Mouse (Mus musculus): ENCODE measurements at regions not wholly inside any gene's neighbourhood (a gene's known extent, or its start where the extent isn't known, plus 50 kb on each side); places are given as distances from the start of the nearest gene placed in this dataset.

DNA sequence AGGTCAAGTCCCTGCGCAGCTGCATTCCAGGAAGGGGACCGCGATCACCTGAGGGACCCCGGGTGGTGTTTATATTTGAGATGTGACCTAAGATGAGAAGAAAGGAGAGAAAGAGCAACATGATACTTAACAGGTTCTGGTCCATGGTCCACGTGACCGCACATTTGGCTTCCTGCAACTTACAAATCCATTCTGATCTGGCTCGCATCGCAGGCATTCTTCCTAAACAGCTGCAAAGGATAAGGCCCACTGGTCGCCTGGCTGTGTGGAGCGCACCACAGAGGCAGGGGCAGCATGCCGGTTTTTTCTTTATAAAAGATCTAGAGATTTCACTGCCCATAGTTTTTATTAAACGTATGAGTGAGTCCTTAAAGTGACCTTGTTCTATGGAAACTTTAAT is 261.6 kb downstream of the Mtx2 start:
- Histone ChIP-seq H3K9me3 (replicated peaks) (no peaks in the 10 kb centered on the region), H3K27me3 (ENCODE audit: low read depth, poor library complexity, severe bottlenecking) (no peaks in the 10 kb centered on the region), H3K4me1 (peaks cover 9% of the 10 kb centered on the region), H3K36me3 (no peaks in the 10 kb centered on the region), H3K27ac (replicated peaks) (no peak overlapping the region), H3K4me3 (no peak overlapping the region)
- DNase-seq (ENCODE audit: low spot score): no peak
- WGBS: 68% methylated on average over 12 of the region's 12 CpGs

DNA sequence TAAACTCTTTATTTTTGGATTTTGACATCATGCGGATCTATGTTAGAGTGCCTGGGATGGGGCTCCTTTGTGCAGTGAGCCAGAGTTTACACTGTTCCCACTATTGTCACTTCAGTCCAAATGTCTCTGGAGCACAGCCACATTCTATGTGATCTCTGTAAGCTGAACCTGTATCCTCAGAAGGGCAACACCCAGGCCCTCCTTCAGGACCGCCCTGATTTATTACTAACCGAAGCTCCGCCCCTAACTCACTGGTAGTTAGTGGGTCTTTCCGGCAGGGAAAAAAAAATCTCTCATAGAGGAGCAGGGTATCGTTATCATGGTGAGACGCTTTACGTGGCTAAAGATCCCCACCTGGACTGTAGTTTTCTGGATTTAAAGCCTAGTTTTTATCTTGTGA is 263.6 kb downstream of the Mtx2 start:
- no peak for DNase-seq (ENCODE audit: low spot score)
- no peaks in the 10 kb centered on the region for H3K9me3 ChIP-seq (replicated peaks)

DNA sequence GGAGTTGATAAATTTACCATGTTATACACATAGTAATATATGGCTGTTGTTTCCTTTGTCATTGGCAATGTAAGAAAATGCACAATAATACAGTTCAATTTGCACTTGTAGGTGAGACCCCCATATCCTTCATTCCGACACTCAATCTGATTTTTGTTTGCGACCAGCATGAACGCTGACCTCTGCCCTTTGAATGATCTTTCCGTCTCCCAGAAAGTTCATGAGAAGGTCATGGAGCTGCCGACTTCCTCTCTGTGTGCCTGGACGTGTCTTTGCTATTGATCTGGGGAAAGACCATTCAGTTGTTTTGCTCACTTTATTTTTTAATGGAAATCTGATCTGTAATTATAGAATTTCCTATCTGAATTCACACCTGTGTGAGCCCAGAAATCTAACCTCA is 264.0 kb downstream of the Mtx2 start:
- peaks cover 9% of the 10 kb centered on the region for H3K4me1 ChIP-seq
- no peak for DNase-seq (ENCODE audit: low spot score)
- no peaks in the 10 kb centered on the region for H3K27me3 ChIP-seq (ENCODE audit: low read depth, poor library complexity, severe bottlenecking)
- H3K36me3 ChIP-seq: no peaks in the 10 kb centered on the region
- no peak overlapping the region for H3K4me3 ChIP-seq
- H3K27ac ChIP-seq (replicated peaks): no peak overlapping the region
- WGBS: 50% methylated on average over 6 of the region's 6 CpGs
- H3K9me3 ChIP-seq (replicated peaks): no peaks in the 10 kb centered on the region

More for the DNA sequence above, 263.6 kb downstream of the Mtx2 start:
- Histone ChIP-seq H3K4me1 (peaks cover 9% of the 10 kb centered on the region), H3K27me3 (ENCODE audit: low read depth, poor library complexity, severe bottlenecking) (no peaks in the 10 kb centered on the region), H3K27ac (replicated peaks) (no peak overlapping the region), H3K36me3 (no peaks in the 10 kb centered on the region), H3K4me3 (no peak overlapping the region)
- WGBS: 80% methylated on average over 8 of the region's 8 CpGs

DNA sequence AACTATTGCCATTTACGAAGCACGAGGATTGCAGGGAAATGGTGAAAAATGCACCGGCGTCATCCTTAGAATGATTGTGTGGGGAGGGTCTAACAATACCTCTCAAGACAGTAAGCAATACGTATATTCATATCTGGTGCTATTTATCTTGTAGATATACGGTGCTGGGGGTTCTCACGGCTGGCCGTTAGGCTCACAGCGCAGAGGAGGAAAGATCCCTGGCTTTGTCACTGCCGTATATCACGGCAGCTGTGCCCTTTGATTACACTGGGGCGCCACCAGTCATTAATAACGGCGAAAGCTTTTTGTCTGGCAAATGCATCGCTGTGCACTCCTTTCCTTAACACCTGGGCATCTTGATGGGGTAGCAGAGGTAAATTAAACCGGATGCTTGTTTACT is 264.8 kb downstream of the Mtx2 start:
- Histone ChIP-seq H3K27ac (replicated peaks) (no peak overlapping the region), H3K9me3 (replicated peaks) (no peaks in the 10 kb centered on the region), H3K27me3 (ENCODE audit: low read depth, poor library complexity, severe bottlenecking) (no peaks in the 10 kb centered on the region), H3K36me3 (no peaks in the 10 kb centered on the region), H3K4me3 (no peak overlapping the region), H3K4me1 (peaks cover 9% of the 10 kb centered on the region)
- DNase-seq (ENCODE audit: low spot score): no peak
- 93% methylated on average over 16 of the region's 16 CpGs for WGBS

DNA sequence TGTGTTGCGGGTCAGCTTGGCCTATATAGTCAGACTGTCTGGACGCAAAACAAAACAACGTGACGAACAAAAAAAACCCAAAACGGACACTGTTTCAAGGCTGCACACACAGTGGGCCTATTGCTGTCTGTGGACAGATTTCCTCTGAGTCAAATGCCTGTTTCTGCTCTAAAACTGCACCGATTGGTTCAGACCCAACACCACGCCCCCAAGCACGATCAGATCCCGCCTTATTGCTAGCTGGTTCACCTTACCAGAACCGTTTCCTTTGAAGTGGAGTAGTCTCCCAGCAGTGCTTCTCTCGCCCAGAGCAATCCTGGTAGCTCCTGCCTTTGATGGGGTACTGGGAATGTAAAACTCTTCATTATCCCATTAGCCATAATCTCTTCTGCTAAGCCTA is 275.9 kb downstream of the Mtx2 start:
- DNase-seq (ENCODE audit: low spot score): no peak
- Histone ChIP-seq H3K36me3 (no peaks in the 10 kb centered on the region), H3K9me3 (replicated peaks) (no peaks in the 10 kb centered on the region), H3K27me3 (ENCODE audit: low read depth, poor library complexity, severe bottlenecking) (no peaks in the 10 kb centered on the region), H3K4me3 (no peak overlapping the region), H3K27ac (replicated peaks) (no peak overlapping the region), H3K4me1 (0 out of 2 replicates have a peak, but pooled peaks cover 2% of the 10 kb centered on the region)
- WGBS: 53% methylated on average over 11 of the region's 11 CpGs

DNA sequence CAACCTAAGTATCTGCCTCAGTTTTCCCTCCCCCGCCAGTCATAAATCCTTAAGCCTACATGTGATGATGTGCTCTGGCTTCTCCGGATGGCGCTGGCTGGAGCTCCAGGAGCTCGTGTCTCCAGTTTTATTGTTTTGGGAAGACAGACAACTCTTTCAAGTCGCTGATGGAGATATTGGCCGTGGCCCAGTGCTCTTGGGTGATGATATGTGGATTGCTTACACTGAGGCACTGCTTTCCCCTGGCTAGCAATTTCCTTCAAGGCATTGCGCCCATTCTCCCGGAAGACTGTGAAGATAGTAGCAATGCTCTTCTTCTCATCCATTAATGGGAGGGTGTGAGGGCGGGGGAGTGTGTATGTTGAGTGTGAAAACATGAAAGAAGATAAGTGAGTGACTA is 287.1 kb downstream of the Mtx2 start:
- no peak for DNase-seq (ENCODE audit: low spot score)
- no peaks in the 10 kb centered on the region for H3K36me3 ChIP-seq
- no peaks in the 10 kb centered on the region for H3K4me1 ChIP-seq
- H3K27ac ChIP-seq (replicated peaks): no peak overlapping the region
- no peaks in the 10 kb centered on the region for H3K27me3 ChIP-seq (ENCODE audit: low read depth, poor library complexity, severe bottlenecking)
- no peak overlapping the region for H3K4me3 ChIP-seq
- 90% methylated on average over 9 of the region's 9 CpGs for WGBS
- 0 out of 2 replicates have a peak, but pooled peaks cover 3% of the 10 kb centered on the region for H3K9me3 ChIP-seq (replicated peaks)

DNA sequence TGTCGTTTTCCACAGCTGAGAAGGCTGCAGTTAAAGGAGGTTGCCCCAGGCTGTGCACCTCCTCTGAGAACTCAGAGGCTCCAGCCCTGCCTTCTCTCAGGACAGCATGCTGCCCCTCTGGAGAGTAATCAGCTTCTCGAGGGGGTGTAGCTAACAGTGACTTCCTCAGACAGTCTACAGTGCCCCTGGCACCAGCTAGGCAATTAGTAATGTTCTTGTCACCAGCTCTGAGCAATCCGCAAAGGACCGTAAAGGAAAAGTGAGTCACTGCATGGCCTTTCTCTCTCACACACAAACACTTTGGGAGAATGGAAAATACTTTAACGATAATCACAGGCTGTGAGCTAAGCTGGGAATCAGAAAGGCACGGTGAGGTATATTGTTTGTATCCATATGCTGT is 288.8 kb downstream of the Mtx2 start:
- no peaks in the 10 kb centered on the region for H3K27me3 ChIP-seq (ENCODE audit: low read depth, poor library complexity, severe bottlenecking)
- H3K27ac ChIP-seq (replicated peaks): no peak overlapping the region
- no peaks in the 10 kb centered on the region for H3K4me1 ChIP-seq
- no peaks in the 10 kb centered on the region for H3K36me3 ChIP-seq
- H3K4me3 ChIP-seq: no peak overlapping the region
- no peak for DNase-seq (ENCODE audit: low spot score)
- H3K9me3 ChIP-seq (replicated peaks): 0 out of 2 replicates have a peak, but pooled peaks cover 3% of the 10 kb centered on the region
- 75% methylated on average over 6 of the region's 6 CpGs for WGBS

DNA sequence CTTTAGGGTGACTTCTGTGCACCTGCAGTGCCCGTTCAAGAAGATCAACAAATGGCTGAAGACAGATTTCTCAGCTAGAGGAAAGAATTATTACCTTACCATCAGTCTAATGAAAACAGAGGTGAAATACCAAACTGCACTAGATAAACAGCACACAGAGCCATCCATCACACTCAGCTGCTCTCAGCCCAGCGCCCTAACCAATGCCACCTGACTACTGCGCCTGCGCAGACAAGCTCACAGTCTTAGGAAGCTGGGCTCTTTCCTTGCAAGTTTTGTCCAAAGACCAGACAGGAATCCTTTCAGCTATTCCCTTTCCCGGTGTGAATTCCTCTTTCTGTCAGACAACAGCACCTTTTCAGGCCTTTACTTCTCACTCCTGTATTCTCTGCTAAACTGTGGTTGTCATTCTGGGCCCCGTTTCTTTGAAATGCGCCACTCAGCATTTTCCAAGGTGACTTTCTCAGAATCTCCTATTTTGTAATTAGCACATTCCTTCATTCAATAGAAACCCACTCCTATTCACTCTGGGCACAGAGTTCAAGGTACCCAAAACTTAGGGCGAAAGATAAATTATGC is 292.8 kb downstream of the Mtx2 start:
- H3K9me3 ChIP-seq (replicated peaks): no peaks in the 10 kb centered on the region
- H3K36me3 ChIP-seq: no peaks in the 10 kb centered on the region
- H3K27ac ChIP-seq (replicated peaks): no peak overlapping the region
- DNase-seq (ENCODE audit: low spot score): no peak
- H3K4me1 ChIP-seq: no peaks in the 10 kb centered on the region
- H3K27me3 ChIP-seq (ENCODE audit: low read depth, poor library complexity, severe bottlenecking): no peaks in the 10 kb centered on the region
- no peak overlapping the region for H3K4me3 ChIP-seq
- 89% methylated on average over 8 of the region's 8 CpGs for WGBS

DNA sequence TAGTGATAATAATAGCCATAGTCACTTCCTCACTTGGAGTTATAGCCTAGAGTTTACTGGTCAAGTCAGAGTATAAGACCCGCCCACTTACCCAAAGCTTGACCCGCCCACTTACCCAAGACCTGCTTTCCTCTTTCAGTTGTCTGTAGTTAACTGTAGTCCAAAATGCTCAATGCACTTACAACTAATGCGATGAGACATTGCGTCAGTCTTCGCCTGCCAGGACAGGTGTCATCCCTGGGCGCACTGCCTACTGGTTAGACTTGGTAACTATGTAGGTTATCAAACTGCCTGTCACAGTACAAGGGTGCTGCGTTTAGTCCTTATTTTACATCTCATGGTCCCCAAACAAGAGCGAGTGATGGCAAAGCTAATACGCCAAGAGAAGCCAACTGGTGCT is 294.0 kb downstream of the Mtx2 start:
- DNase-seq (ENCODE audit: low spot score): no peak
- WGBS: 94% methylated on average over 9 of the region's 9 CpGs
- no peaks in the 10 kb centered on the region for H3K9me3 ChIP-seq (replicated peaks)
- H3K27me3 ChIP-seq (ENCODE audit: low read depth, poor library complexity, severe bottlenecking): no peaks in the 10 kb centered on the region
- H3K4me3 ChIP-seq: no peak overlapping the region
- H3K36me3 ChIP-seq: no peaks in the 10 kb centered on the region
- H3K4me1 ChIP-seq: no peaks in the 10 kb centered on the region
- H3K27ac ChIP-seq (replicated peaks): no peak overlapping the region

DNA sequence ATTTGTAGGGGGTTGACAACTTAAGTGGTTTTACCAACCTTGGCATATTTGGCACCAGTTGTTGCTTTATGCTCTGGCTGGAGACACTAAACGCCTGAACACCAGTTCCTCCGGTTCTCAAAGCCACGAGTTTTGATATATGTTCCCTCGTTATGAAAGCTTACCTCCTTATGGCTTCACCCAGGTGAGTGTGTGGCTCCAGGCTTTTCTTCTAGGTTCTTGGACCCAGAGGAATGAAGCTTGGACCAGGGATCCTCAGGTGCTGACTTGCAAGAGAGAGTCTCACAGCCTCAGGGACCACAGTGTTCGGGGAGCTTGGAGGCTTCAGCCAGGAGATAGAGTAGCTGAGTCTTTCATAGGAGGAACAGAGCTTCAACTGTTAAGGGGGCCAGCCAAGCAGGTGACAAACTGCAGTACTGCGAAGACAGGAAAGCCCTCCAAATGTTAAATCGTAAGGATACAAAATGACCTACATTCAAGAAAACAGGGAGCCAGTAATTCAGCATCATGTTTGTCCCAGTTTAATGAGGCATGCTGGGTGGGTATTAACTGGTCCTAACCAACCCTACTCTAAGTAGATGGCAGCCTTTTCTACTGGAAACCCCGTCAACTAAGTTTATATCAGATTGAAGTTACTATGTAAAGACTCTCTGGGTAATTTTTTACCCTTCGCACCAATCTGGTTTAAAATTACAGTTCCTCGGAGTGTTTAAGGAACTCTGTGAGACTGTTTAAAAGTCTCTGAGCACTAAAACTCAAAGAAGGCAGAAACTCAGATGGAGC is 307.9 kb downstream of the Mtx2 start:
- H3K27ac ChIP-seq (replicated peaks): no peak overlapping the region
- H3K4me1 ChIP-seq: peaks cover 14% of the 10 kb centered on the region
- DNase-seq (ENCODE audit: low spot score): no peak
- no peak overlapping the region for H3K4me3 ChIP-seq
- WGBS: 88% methylated on average over 10 of the region's 10 CpGs
- H3K27me3 ChIP-seq (ENCODE audit: low read depth, poor library complexity, severe bottlenecking): peaks cover 64% of the 10 kb centered on the region
- H3K36me3 ChIP-seq: no peaks in the 10 kb centered on the region
- no peaks in the 10 kb centered on the region for H3K9me3 ChIP-seq (replicated peaks)

DNA sequence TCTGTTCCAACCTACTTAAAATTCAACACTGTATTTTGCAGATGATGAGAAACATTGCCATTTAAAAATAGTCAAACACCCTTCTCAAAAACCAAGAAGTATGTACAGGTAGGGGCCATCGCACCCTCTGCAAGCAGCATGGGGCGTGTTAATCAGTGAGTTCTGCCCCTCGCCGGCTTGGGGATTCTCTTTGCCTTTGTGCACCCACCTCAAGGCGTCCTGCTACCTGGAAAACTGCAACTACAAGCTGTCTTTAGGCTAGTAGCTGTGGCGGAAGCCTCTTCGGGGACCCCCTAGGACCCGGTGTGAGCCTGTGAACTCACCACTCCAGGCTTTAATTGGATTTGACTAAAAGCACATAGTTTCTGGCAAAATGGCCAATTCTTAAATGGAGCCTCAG is 311.0 kb downstream of the Mtx2 start:
- 9% methylated on average over 8 of the region's 8 CpGs for WGBS
- Histone ChIP-seq H3K36me3 (no peaks in the 10 kb centered on the region), H3K27ac (replicated peaks) (no peak overlapping the region), H3K4me3 (no peak overlapping the region), H3K4me1 (peaks cover 19% of the 10 kb centered on the region), H3K9me3 (replicated peaks) (no peaks in the 10 kb centered on the region), H3K27me3 (ENCODE audit: low read depth, poor library complexity, severe bottlenecking) (peaks cover 90% of the 10 kb centered on the region)
- DNase-seq (ENCODE audit: low spot score): peak; percentile 27

DNA sequence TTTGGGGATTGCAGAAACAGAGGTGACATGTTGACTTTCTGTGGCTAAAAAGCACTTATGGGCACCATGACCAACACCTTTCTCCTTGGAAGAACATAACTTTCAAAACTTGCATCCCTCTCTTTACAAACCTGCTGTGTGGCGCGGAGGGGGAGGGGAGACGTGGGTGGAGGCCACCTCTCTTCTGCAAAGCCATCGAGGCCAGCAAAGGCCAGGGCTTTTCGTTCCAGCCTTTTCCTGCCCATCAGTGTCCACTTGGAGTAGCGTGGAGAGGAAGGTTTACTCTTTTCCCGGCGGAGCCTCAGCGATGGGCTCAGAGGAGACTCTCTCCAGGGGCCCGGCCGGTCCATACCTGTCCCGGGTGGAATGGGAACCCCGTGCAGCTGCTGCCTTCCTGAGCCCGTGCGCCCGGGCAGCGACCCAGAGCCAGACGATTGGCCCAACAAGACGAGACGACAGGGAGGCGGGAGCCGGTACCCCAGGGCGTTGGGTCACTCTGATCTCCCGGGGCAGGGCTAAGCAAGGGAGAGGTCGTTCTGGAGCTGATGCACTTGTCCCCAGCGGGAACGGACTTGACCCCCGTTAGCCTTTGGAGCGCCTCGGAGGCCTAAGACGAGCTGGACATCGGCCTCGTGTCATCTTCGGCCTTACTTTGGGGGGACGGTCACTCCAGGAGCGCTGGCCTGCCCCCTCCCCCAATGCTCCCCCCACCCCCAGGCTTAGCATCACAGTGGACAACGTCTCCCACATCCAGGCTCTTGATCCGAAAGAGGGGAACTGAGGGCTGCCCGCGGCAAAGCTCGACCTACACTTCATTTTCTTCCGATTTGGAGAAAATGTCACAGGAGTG is 311.8 kb downstream of the Mtx2 start:
- no peak overlapping the region for H3K27ac ChIP-seq (replicated peaks)
- H3K9me3 ChIP-seq (replicated peaks): no peaks in the 10 kb centered on the region
- 2% methylated on average over 42 of the region's 42 CpGs for WGBS
- peaks cover 93% of the 10 kb centered on the region for H3K27me3 ChIP-seq (ENCODE audit: low read depth, poor library complexity, severe bottlenecking)
- peak; percentile 53 for DNase-seq (ENCODE audit: low spot score)
- H3K4me3 ChIP-seq: peak overlapping the region; percentile 54
- peaks cover 20% of the 10 kb centered on the region for H3K4me1 ChIP-seq
- no peaks in the 10 kb centered on the region for H3K36me3 ChIP-seq
